Mouse (Mus musculus) forebrain, embryonic 14.5 days (tissue): ENCODE data around the gene Sobp. TPM values are rescaled to one million over a fixed set of nuclear protein-coding genes. Genes with fewer than 3 reads are reported as not detected.

Experiments
- ATAC-seq: fragments of 200-750 bp; cut with Nextera tagmentation; 2 replicates; pipeline ENCODE4 v1.8.0; 2017; ENCODE audit warnings: mild to moderate bottlenecking, moderate library complexity
- DNase-seq: peaks from one replicate; pipeline ENCODE4 v3.0.0-alpha.2; 2015; ENCODE audit warnings: low spot score
- H3K27ac ChIP-seq: fragments of 300-500 bp; sonication (generic); 2 replicates; pipeline ENCODE4 v1.5.1; 2014; ENCODE audit warnings: low read depth, mild to moderate bottlenecking, control low read depth, low read length, moderate library complexity
- H3K27me3 ChIP-seq: fragments of 300-500 bp; sonication (generic); replicated peaks from 2 replicates; pipeline ENCODE4 v1.6.1; 2014; ENCODE audit warnings: low read length, control low read depth, mixed read lengths; ENCODE audit not compliant: control insufficient read depth, insufficient read depth
- H3K36me3 ChIP-seq: fragments of 300-500 bp; sonication (generic); 2 replicates; pipeline ENCODE4 v1.6.1; 2014; ENCODE audit warnings: low read length, control low read depth; ENCODE audit not compliant: control insufficient read depth, insufficient read depth
- H3K4me1 ChIP-seq: fragments of 300-500 bp; sonication (generic); 2 replicates; pipeline ENCODE4 v1.6.1; 2014; ENCODE audit warnings: antibody characterized with exemption, low read length, control low read depth; ENCODE audit not compliant: control insufficient read depth, insufficient read depth
- H3K4me2 ChIP-seq: fragments of 300-500 bp; sonication (generic); 2 replicates; pipeline ENCODE4 v1.6.1; 2014; ENCODE audit warnings: mild to moderate bottlenecking, control low read depth, low read length
- H3K4me3 ChIP-seq: fragments of 300-500 bp; sonication (generic); 2 replicates; pipeline ENCODE4 v1.5.1; 2014; ENCODE audit warnings: low read depth, low read length, control low read depth
- H3K9ac ChIP-seq: fragments of 300-500 bp; sonication (generic); 2 replicates; pipeline ENCODE4 v1.6.1; 2014; ENCODE audit warnings: mild to moderate bottlenecking, low read length, control low read depth, moderate library complexity
- H3K9me3 ChIP-seq: fragments of 300-500 bp; sonication (generic); replicated peaks from 2 replicates; pipeline ENCODE4 v1.6.1; 2016; ENCODE audit warnings: low read length, control low read depth, mixed read lengths; ENCODE audit not compliant: control insufficient read depth
- WGBS: fragments of 180-500 bp; shearing (Covaris S2); extraction: QIAGEN DNeasy Blood & Tissue Kit; methylation state at CpG from one replicate; pipeline ENCODE4 v1.1.7; 2014; 5-methylcytosine and 5-hydroxymethylcytosine counted together
- polyA plus RNA-seq: library from polyadenylated mRNA; unstranded; fragments of >200 nt; fragmentation: Nextera tagmentation; extraction: Ambion mirVana; gene quantifications from 2 replicates; pipeline ENCODE4 v1.2.1, GENCODE M21; 2014

The Sobp gene
- polyA plus RNA-seq, 1 experiment from 2014 or later, result 12.8 TPM

- Histone ChIP-seq H3K27me3 (no peaks in the 10 kb centered on the region), H3K4me1 (peaks cover 18% of the 10 kb centered on the region), H3K4me2 (no peak overlapping the region), H3K36me3 (peaks cover 2% of the 10 kb centered on the region; the same call in 1 of the 2 replicates), H3K9me3 (no peaks in the 10 kb centered on the region), H3K27ac (no peak overlapping the region), H3K9ac (0 out of 2 replicates have a peak overlapping the region, but pooled peaks have one; percentile 32), H3K4me3 (no peak overlapping the region)
- no peak for DNase-seq
- ATAC-seq, result peak; percentile 32; the same call in 1 of the 2 replicates
- WGBS, result 37% methylated on average over 7 of the region's 7 CpGs
These were observed 62.0 kb downstream of the Sobp start for GRCm38 (mm10) chr10:43112296-43112695.

- no peak overlapping the region for H3K9ac ChIP-seq
- DNase-seq (no peak), ATAC-seq (no peak)
- H3K4me2 ChIP-seq, result no peak overlapping the region
- H3K4me1 ChIP-seq, result peaks cover 33% of the 10 kb centered on the region
- H3K4me3 ChIP-seq, result no peak overlapping the region
- 46% methylated on average over 8 of the region's 8 CpGs for WGBS
- H3K27me3 ChIP-seq, result no peaks in the 10 kb centered on the region
- peaks cover 2% of the 10 kb centered on the region; the same call in 1 of the 2 replicates for H3K36me3 ChIP-seq
- H3K9me3 ChIP-seq, result no peaks in the 10 kb centered on the region
- peak overlapping the region; percentile 45 for H3K27ac ChIP-seq
These were observed 67.7 kb downstream of the Sobp start for GRCm38 (mm10) chr10:43106616-43107015.

DNA sequence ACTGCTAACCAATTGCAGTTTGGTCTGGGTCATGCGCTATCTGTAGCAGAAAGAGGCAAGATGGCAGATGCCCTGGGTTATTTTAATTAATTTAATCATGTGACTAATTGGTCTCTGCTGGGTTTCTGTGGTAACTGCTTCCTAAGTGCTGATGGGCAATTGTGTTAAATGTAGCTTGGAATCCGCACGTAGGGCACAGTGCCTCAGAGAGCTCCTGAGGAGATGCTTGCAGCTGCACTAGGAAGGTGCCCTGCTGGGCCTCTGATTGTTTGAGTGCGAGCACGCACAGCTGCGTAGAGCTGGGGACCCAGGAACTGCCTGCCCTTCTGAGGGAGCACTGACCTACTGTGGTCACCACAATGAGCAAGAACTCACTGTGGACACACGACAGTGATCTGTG lies 68.1 kb downstream of the Sobp start:
- WGBS, result 17% methylated on average over 7 of the region's 7 CpGs
- ATAC-seq, result peak; percentile 82
- Histone ChIP-seq H3K27ac (peak overlapping the region; percentile 45), H3K9ac (no peak overlapping the region), H3K4me2 (no peak overlapping the region), H3K4me3 (no peak overlapping the region), H3K4me1 (peaks cover 36% of the 10 kb centered on the region), H3K36me3 (peaks cover 2% of the 10 kb centered on the region; the same call in 1 of the 2 replicates), H3K27me3 (no peaks in the 10 kb centered on the region), H3K9me3 (no peaks in the 10 kb centered on the region)
- peak; percentile 82 for DNase-seq

- DNase-seq, result no peak
- H3K9ac ChIP-seq, result peak overlapping the region; percentile 10; the same call in 1 of the 2 replicates
- 0 out of 2 replicates have a peak overlapping the region, but pooled peaks have one; percentile 30 for H3K27ac ChIP-seq
- H3K27me3 ChIP-seq, result no peaks in the 10 kb centered on the region
- no peaks in the 10 kb centered on the region for H3K9me3 ChIP-seq
- H3K4me1 ChIP-seq, result peaks cover 44% of the 10 kb centered on the region
- 13% methylated on average over 5 of the region's 5 CpGs for WGBS
- ATAC-seq, result peak; percentile 27; the same call in 1 of the 2 replicates
- no peaks in the 10 kb centered on the region for H3K36me3 ChIP-seq
- no peak overlapping the region for H3K4me2 ChIP-seq
- H3K4me3 ChIP-seq, result no peak overlapping the region
These were observed 73.8 kb downstream of the Sobp start for GRCm38 (mm10) chr10:43100513-43100912.

- 70% methylated on average over 6 of the region's 6 CpGs for WGBS
- no peaks in the 10 kb centered on the region for H3K9me3 ChIP-seq
- H3K9ac ChIP-seq, result no peak overlapping the region
- no peak overlapping the region for H3K4me2 ChIP-seq
- ATAC-seq (no peak), DNase-seq (no peak)
- no peaks in the 10 kb centered on the region for H3K36me3 ChIP-seq
- peaks cover 49% of the 10 kb centered on the region for H3K4me1 ChIP-seq
- no peak overlapping the region for H3K27ac ChIP-seq
- no peak overlapping the region for H3K4me3 ChIP-seq
- no peaks in the 10 kb centered on the region for H3K27me3 ChIP-seq
These were observed 75.1 kb downstream of the Sobp start for GRCm38 (mm10) chr10:43099229-43099628.

GRCm38 (mm10) chr10:43097755-43098154 lies 76.6 kb downstream of the Sobp start:
- H3K9ac ChIP-seq, result no peak overlapping the region
- DNase-seq (no peak), ATAC-seq (no peak)
- H3K9me3 ChIP-seq, result no peaks in the 10 kb centered on the region
- peaks cover 40% of the 10 kb centered on the region for H3K4me1 ChIP-seq
- H3K4me3 ChIP-seq, result no peak overlapping the region
- no peaks in the 10 kb centered on the region for H3K27me3 ChIP-seq
- 55% methylated on average over 8 of the region's 8 CpGs for WGBS
- H3K27ac ChIP-seq, result no peak overlapping the region
- no peak overlapping the region for H3K4me2 ChIP-seq
- H3K36me3 ChIP-seq, result no peaks in the 10 kb centered on the region

GRCm38 (mm10) chr10:43096614-43097013 lies 77.7 kb downstream of the Sobp start:
- Histone ChIP-seq H3K4me3 (no peak overlapping the region), H3K4me1 (peaks cover 37% of the 10 kb centered on the region), H3K27ac (no peak overlapping the region), H3K4me2 (no peak overlapping the region), H3K36me3 (no peaks in the 10 kb centered on the region), H3K9ac (no peak overlapping the region), H3K9me3 (no peaks in the 10 kb centered on the region), H3K27me3 (no peaks in the 10 kb centered on the region)
- WGBS, result 79% methylated on average over 4 of the region's 4 CpGs
- ATAC-seq, result no peak
- no peak for DNase-seq

DNA sequence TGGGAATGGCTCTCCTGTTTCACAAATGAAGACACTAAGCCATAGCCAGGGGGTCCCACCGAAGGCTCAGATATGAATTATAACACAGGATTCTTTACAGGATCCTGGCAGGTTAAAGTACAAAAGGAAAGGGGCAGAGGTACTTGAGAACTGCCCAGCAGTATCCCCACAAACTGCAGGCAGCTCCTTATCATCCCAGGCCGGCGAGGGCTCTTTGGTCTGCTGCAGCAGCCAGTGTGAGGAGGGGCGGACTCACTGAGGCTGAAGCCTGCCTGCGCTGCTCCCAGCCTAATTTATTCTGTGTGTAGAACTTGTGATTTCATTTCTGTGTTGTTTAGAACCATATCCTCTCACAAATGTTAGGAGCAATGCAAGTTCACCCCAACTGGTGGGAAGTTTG lies 79.8 kb downstream of the Sobp start:
- DNase-seq (no peak), ATAC-seq (0 out of 2 replicates have a peak, but pooled peaks have one; percentile 21)
- Histone ChIP-seq H3K4me1 (peaks cover 20% of the 10 kb centered on the region), H3K27me3 (no peaks in the 10 kb centered on the region), H3K9me3 (no peaks in the 10 kb centered on the region), H3K4me3 (no peak overlapping the region), H3K27ac (no peak overlapping the region), H3K9ac (no peak overlapping the region), H3K4me2 (no peak overlapping the region), H3K36me3 (no peaks in the 10 kb centered on the region)
- 25% methylated on average over 5 of the region's 5 CpGs for WGBS

DNA sequence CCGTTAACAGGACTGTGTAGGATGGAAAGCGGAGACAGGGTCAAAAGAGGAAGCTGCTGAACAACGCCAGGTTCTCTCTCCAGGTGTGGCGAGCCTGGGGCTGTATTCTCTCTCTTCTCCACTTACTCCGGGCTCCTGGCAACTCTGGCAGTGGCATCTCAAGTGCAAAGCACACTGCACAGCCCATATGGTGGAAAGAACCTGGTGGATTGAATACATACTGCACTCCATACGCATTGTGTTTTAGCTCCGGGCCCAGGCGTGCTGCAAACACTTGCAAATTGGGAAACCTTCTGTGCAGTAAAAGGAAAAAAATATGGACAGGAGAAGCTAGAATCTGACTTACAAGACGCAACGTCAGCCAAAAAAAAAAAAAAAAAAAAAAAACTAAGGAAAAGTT lies 80.9 kb downstream of the Sobp start:
- ATAC-seq, result peak; percentile 27; the same call in 1 of the 2 replicates

More for the DNA sequence above, 80.9 kb downstream of the Sobp start:
- no peaks in the 10 kb centered on the region for H3K9me3 ChIP-seq
- H3K36me3 ChIP-seq, result no peaks in the 10 kb centered on the region
- 66% methylated on average over 10 of the region's 10 CpGs for WGBS
- H3K4me2 ChIP-seq, result no peak overlapping the region
- peaks cover 16% of the 10 kb centered on the region for H3K4me1 ChIP-seq
- H3K27ac ChIP-seq, result peak overlapping the region; percentile 11; the same call in 1 of the 2 replicates
- H3K9ac ChIP-seq, result no peak overlapping the region
- DNase-seq, result no peak
- no peaks in the 10 kb centered on the region for H3K27me3 ChIP-seq
- no peak overlapping the region for H3K4me3 ChIP-seq
